Comparison of ENCODE assay signal across 10 mouse cellular contexts in genomic region chr5:125110722-125111121, GRCm38 (mm10).
DNase-seq lines count a peak whose midpoint lies in the region; ATAC-seq lines count a peak whose summit lies in the region.
"Had no signal": no experiment of that assay in that cellular context is flagged by ENCODE, and none has a peak within 500 bp of the region (broad histone marks: within the 10 kb centered on the region; RNA-seq: fewer than 3 reads in every experiment).

No protein-coding gene starts in this region.

- H3K27me3 ChIP-seq in midbrain, embryonic 12.5 days, result no peaks in the 10 kb centered on the region

- H3K4me2 ChIP-seq in midbrain, embryonic 12.5 days (replicated peaks), result no peak overlapping the region

- H3K9me3 ChIP-seq in midbrain, embryonic 12.5 days, result no peaks in the 10 kb centered on the region
- H3K9me3 ChIP-seq: megakaryocyte, embryonic 14.5 days had no signal

- DNase-seq in ES-CJ7 (ENCODE audit: low read depth, low spot score), result peak; percentile 17
- DNase-seq in embryo, embryonic 10.5 days (ENCODE audit: low spot score), result peak; percentile 79
- peak; percentile 57 for DNase-seq in forelimb bud, embryonic 11.5 days (ENCODE audit: low read depth, low spot score)
- no peak for DNase-seq in urinary bladder, postnatal 4 days (ENCODE audit: low spot score in 2 of 2)
- no peak for DNase-seq in lung, postnatal 4 days
- DNase-seq in cerebellum, adult 9-10 months, result no peak
- no peak for DNase-seq in spleen, postnatal 10 days (ENCODE audit: low spot score in 2 of 2)

- peaks cover 34% of the 10 kb centered on the region for H3K4me1 ChIP-seq in midbrain, embryonic 12.5 days

- peaks cover 68% of the 10 kb centered on the region for H3K36me3 ChIP-seq in midbrain, embryonic 12.5 days
- H3K36me3 ChIP-seq: G1E had no signal

- peak; percentile 28; the same call in 1 of the 2 replicates for ATAC-seq in midbrain, embryonic 12.5 days (ENCODE audit: low FRiP score, low read depth)

- peak overlapping the region; percentile 73 for H3K27ac ChIP-seq in midbrain, embryonic 12.5 days (replicated peaks)

- 59% methylated on average over 3 of the region's 3 CpGs for WGBS in midbrain, embryonic 12.5 days

- no peak overlapping the region for H3K4me3 ChIP-seq in midbrain, embryonic 12.5 days
- H3K4me3 ChIP-seq: megakaryocyte, embryonic 14.5 days had no signal

- H3K9ac ChIP-seq in midbrain, embryonic 12.5 days (replicated peaks), result 0 out of 2 replicates have a peak overlapping the region, but pooled peaks have one; percentile 28

Comparison
In these comparisons a context has a peak if more than half of its experiments do, and no peak if none do; other contexts are left out.
1. DNase-seq: peak in ES-CJ7 (single experiment), embryo, embryonic 10.5 days (single experiment) and forelimb bud, embryonic 11.5 days (single experiment); none in urinary bladder, postnatal 4 days (0 of 2), lung, postnatal 4 days (0 of 2), cerebellum, adult 9-10 months (single experiment) and spleen, postnatal 10 days (0 of 2).